Mouse (Mus musculus) spleen, postnatal 14 days (tissue): Measurements from ENCODE around the gene Zfp61.

Source experiments
- DNase-seq, 2 experiments: peaks; one replicate each; pipeline ENCODE4 v3.0.0; 2021 to 2022; ENCODE audit warnings: low spot score in 2 of 2

The Zfp61 gene

DNA sequence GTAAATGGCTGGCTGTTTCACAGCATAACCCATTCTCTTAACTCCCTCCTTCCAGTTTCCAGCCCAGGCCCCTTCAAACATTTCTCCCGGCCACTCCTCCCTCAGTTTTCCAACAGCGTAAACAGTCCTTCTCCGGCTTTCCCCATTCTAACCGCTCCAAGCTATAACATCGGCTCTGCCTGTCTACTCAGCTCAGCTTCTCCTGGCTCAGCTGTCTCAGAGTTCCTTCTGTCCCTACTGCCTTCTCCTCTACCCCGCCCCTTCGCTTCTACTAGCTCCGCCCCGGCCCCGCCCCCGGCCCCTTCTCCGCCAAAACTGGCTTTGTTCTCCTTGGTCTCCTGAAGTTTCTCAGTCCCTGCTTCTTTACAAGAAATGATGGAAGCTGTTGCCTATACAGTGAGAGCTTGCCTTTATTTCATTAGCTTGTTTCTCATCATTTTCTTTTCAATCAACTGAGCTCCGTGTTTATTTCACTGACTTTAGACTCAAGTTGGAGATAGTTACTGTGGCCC lies at the start of gene Zfp61:
Gene Zfp61, minus strand, starts transcription at position 462 of the 512 bp plus-strand sequence.
- DNase-seq: no peak

DNA sequence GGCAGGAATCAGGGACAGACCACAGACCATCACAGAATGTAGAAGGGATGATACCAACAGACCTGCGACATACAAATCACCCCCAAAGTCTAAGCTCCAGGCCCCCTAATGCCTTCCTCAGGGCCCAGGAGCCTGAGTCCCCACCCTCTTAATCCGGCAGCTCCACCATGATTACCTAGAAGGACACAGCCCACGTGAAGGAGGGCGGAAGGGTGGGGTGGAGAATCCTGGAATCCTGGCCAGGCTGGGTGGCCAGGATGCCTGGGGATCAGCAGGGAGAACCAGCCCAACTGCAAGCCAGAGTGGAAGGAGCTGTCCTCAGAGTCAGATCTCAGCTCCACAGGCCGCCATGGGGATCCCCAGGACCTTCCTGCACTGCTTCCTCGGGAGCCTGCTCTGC lies 47.9 kb upstream of the Zfp61 start, which contains the start of gene Lypd5:
Gene Lypd5, plus strand, starts transcription at position 301 of the 400 bp plus-strand sequence.
- no peak for DNase-seq

DNA sequence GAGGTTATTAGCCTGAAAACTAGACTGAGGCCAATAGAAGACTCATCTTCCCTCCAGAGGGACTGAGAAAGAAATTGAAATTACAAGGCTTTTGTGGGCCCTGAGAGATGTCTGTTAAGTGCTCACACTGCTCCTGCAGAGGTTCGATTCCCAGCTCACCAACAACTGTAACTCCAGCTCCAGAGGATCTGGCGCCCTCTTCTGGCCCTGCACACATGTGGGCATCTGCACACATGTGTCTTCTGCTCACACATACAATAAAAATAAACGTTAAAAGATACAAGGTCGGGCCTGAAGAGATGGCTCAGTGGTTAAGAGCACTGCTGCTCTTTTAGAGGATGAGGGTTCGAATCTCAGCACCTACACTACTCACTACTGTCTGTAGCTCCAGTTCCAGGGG lies 45.4 kb upstream of the Zfp61 start:
- no peak for DNase-seq

DNA sequence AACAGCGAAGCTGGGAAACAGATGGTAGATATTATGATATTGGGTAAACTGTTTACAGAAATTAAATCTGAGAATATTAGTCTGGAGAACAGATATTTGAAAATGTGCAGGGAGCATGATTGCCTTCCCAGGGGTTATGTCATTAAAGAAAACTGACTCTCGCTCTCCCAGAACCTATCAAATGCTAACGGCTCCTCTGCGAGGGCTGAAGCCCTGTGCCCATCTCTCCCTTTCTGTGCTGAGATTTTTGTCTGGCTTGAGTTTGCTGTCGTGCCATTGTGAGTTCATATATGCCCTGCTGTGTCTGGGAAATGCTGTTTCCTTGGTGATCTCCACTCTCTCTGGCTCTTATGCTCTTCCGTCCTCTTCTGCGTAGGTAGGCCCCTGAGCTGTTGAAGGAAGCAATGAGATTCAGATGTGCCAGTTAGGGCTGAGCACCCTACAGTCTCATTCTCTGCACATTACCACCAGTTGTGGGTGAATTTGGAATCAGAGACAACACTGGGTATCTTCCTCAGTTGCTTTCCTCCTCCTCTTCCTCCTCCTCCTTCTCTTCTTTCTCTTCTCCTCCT lies 42.8 kb upstream of the Zfp61 start:
- no peak for DNase-seq

DNA sequence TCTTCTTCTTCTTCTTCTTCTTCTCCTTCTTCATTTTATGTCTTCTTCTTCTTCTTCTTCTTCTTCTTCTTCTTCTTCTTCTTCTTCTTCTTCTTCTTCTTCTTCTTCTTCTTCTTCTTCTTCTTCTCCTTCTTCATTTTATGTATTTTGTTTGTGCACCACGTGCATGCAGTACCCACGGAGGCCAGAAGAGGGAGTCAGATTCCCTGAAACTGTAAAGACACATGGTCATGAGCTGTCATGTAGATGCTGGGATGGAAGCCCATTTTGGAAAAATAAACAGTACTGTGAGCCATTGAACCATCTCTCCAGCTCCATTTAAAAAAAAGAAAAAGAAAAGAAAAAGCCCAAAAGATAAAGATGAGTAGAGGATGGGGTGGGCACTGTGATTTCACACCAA lies 37.2 kb upstream of the Zfp61 start:
- no peak for DNase-seq

DNA sequence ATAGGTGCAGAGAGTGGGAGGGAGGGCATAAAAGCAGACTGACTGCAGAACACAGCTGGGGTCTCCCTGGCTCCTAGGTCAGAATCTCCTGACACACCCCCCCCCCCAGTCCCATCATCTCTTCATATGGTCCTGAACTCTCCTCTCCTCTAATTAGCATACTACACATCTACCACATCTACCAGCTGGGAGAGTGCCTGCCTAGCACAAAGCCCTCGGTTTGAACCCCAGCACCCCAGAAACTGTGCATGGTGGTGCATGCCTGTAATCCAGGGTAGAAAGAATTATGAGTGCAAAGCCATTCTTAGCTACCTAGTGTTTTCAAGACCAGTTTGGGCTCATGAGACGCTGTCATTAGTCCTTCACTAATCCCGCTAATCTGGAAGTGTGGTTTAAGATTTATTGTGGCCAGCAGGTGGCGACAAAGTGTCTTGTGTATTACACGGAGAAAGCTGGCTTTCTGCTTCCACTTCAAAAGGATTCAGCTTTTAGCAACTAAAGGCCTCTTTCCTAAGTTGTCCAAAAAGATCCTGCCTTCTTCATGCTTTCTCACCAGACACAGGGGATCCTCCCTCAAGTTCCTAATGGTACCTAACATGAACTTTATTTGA lies 34.8 kb upstream of the Zfp61 start:
- DNase-seq: peak; percentile 25 to 76

DNA sequence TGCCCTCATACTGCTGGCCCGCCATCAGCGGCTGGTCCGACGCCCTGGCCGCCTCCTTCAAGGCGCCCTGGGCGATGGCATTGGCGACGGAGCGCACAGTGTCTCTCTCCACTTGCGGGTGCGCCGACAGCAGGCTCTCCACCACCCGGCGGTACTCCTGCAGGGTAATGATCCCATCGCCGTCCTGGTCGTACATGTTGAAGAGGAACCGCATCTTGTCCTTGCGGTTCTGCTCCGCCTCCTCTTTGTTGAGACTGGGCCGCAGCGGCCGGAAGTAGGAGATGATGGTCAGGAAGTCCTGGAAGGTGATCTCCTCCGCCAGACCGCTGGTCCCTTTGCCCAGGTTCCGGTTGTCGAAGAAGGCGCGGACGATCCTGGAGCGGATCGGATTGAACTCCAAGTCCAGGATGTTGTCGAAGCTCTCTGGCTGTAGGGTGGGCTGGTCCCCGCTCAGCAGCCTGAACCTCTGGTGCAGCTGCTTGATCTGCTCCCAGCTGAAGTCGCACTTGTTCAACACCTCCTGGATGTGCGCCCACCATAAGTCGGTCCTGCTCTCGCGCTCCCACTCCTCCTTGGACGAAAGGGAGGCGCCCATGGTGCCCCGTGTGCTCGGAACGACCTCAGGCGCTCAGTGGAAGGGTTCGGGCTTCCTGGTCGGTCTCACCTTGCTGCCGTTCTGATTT lies 32.4 kb upstream of the Zfp61 start, which contains the start of gene Tescl:
Gene Tescl, minus strand, starts transcription at position 633 of the 683 bp plus-strand sequence.
- DNase-seq: no peak

DNA sequence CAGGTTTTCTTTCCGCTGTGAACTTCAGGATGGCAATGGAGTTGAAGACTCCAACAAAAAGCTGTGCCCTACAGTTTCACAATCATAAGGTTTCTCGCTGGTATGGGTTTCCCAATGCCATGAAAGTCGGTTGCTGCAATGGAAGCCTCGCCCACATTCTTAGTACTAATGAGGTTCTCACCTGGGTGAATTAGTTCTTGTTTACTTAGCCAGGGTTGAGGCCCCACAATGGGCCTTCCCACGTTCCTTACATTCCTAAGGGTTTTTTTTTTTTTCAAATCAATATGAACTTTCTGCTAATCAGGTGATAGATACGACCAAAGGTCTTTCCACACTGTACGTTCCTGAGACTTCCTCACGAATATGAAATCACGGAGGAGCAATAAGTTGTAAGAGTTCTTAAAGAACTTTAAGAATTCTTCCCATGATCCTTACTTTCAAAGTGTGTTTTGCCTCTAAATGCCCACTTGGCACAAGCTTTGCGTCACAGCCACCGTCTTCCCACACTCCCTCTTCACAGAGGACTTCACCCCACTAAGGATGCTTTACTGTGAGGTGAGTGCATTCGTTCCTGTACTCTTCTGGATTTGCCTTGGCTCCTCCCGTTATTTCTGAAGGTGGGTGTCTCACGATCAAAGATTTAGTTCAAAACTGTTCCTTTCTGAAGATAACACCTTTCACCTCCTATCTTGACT lies 26.4 kb upstream of the Zfp61 start:
- no peak for DNase-seq

DNA sequence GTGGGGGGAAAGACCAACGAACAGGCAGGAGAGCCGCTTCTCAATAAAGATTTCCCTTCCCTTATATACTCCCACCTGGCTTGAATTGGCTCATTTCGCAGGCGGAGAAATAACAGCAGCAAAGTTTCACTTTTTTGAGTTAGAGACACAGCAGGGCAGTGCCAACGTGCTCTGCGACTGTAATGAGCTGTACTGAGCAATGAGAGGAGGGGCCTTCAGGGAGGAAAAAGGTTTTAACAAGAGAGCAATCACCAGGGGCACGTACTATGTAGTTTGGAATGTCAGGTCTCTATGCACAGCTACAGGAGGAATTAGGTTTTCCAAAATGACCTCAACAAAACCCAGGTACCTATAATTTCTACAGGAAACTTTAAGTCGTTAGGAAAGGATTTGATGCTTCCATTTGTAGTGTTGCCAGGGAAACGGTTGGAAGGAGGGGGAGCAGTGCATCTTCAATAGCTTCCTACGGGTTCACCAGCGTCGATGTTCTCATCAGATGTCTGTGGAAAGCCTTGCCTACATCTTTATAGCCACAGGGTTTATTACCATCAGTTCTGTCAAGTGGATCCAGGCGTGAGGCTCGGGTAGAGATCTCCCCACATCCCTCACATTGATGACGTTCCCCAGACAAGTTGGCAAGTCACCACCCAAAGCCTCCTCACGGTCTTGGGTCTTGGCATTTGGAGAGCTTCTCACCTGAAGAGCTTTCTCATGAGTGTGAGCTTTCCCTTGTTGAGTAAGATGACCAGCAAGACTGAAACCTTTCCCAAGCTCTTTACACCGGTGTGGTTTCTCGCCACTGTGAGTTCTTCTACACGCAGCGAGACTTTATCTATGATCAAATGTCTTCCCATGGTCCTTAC lies 25.5 kb upstream of the Zfp61 start:
- DNase-seq: no peak

DNA sequence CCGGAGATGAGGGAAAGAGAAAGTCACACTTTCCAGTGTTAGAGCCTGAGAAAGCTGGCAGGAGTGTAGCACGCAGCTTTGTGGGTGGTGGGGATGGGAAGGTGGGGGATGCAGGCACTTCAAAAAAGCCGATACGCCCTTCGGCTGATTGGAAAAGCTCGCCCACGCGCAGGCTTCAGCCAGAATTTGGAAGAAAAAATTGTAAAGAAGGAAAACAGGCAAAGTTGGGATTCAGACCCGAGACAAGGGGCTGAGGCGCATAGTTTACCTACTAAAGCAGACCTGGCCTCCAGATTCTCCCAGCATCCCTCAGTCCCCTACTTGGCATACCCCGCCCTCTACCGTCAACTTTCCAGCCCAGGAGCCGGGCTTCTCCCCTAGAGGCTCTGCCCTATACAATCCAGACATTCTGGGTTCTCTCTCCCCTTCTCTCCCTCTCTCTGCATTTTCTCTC lies 24.7 kb upstream of the Zfp61 start:
- DNase-seq: no peak

DNA sequence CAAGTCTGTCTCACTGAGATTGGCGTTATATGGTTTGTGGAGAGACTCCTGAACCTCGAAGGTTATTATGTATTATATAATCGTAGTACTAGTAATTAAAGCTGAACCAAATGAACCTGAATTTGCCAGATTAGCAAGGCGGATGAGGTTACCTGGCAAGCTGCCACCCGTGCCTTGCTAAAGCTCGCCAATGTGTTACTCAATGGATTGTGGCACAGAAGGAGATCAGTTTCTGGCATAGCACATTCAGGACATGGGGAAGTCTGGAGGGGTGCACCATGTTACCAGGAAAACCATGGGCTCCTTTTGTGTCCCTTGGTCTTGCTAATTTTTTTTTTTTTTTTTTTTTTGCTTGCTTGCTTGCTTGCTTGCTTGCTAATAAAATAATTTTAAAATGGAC lies 24.2 kb upstream of the Zfp61 start:
- no peak for DNase-seq

DNA sequence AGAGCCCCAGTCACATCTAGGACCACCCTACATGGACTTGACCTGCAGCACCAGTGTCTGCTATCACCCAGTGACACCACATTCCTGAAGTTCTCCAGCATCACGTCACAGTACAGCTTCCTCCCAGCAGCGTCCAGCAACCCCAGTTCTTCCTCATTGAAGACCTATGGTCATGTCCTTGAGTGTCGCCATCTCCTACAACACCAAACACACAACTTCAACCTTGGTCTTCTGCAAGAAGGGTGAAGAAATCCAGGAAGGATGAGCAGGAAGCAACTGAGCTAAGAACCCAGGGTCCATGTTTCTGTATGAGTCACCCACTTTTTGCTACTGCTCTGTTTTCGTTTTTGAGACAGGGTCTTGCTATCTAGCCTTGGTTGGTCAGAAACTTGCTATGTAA lies 21.6 kb upstream of the Zfp61 start:
- no peak for DNase-seq

DNA sequence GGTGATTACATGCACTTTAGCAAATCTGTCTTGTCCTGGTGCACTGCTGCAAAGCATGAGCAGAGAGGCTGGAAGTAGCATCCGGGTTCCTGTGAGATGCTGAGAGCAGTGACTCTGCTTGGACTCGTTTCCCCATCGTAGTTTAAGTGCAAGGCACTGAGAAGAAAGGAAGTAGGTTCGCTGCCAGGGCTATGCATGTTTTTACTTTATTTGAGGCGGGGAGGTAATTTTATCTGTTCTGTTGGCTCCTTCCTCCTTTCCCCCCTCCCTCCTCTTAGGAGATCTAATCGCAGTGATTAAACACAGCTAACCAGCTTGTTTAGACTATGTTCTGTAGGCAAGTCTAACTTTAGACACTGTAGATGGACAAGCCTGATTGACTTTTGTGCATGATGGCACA lies 17.9 kb upstream of the Zfp61 start:
- DNase-seq: no peak

DNA sequence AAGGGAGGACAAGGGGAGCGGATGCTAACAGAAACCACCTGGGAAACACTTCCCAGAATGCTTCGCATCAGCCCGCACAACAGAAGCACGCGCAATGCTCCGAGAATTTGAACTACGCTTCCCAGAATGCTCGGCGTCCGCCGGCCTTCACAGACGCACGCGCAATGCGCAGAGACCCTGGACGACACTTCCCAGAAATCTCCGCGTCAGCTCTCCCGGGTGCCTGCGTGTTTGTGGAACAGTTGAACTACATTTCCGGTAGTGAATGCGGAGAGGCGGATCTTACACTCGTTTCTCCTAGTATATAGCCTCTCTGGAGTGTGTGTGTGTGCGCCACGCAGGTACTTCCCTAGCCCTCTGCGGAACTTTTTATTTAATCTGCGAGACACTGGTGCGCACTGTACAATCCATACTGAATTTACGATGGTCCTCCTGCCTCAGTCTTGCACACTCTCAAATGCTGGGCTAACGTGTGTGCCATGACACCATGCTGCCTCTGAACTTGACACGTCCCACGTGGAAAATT lies 15.6 kb upstream of the Zfp61 start, which contains the start of gene Zfp94:
Gene Zfp94, minus strand, starts transcription at position 100 of the 526 bp plus-strand sequence.
- peak; percentile 79 to 86 for DNase-seq

DNA sequence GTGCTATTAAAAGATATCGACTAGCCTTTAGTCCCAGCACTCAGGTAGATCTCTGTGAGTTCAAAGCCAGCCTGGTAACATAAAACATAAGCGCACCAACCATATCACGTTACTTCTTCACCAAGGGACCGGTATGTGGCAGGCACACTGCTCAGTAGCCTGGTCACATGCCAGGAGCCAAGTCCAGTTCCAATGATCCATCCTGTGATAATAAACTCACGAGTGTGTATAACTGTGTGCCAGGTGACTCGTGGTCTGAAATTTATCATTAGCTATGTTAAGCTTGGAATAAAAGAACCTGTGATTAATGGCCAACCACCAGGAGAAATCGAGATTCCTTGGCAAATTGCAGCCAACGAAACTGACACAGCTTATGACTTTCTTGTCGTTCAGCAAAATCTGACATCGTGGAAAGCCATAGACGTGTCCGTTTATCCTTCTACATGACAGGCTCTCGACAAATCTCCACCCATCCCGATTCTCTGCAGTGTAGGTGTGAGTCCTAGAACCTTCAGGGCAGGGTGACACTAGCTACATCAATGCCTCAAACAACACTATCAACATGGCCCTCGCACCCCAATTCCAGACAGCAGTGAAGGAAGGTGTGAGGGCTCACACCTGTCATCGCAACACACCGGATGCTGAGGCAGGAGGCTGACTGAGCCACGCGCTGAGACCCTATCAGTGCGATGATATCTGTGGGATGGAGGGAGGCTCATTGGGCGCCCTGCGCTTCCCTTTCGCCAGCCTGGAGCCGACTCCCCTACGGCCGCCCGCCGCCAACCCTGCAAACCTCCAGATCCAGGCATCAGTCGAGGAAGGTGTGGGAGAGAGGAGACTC lies 14.9 kb upstream of the Zfp61 start:
- DNase-seq: no peak

DNA sequence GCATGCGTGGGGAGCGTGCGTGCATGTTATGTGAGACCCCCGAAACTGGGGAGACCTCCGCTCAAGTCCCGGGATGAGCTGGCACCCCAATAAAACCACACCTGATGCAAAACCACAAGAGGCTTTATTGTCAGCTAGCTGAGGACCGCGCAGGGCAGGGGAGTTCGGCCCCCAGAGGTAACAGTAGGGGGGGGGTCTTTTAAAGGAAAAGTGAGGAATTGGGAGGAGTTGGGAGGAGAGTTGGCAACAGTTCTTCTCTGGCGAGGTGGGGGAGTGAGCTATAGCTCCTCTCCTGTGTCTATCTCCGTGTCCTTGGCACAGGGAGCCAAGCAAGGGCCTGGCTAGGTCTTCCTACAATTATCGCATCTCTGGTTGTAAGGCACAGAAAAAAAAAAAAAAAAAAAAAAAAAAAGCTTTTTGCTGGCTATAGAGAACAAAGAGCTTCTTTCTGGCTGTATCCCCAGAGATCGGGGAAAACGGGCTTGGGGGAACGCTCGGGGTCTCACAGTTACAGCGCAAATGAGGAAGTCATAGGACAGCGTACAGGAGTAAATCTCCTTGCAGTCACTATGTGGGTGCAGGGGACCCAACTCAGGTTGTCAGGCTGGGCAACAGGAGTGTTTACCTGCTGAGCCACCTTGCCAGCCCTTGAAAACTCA lies 1.1 kb downstream of the Zfp61 start:
- no peak for DNase-seq

DNA sequence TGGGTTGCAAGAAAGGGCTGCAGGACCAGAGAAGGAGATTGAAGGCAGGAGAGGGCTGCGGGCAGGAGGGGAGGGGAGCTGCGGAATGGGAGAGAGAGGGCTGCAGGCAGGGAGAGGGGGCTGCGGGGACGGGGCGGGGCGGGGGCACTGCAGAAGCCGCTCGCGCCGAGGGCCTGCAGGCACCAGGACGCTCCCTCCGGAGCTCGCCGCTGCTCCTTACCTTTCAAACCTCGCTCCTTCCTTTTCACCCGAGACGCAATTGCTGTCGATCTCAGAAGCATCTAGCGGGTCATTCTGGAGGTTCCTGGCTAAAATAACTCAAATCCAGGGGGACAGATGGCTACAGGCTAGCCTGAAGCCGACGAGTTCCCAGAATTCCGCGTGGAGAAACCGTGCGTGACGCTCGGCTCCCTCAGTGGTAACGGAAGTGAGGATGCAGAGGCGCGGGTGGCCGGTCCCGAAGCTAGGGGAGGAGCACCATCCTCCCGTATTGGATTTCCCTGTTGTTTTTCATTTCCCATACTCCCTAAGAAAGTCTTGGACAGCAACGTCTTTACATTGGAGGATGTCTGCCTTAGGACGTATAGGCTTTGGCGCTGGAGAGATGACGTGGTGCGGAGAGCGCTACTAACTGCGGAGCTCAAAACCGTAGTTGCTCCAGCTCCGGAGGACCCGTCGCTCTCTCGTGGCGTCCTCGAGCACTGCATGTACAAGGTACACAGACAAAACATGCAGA lies 1.9 kb downstream of the Zfp61 start:
- peak; percentile 33 to 60 for DNase-seq

DNA sequence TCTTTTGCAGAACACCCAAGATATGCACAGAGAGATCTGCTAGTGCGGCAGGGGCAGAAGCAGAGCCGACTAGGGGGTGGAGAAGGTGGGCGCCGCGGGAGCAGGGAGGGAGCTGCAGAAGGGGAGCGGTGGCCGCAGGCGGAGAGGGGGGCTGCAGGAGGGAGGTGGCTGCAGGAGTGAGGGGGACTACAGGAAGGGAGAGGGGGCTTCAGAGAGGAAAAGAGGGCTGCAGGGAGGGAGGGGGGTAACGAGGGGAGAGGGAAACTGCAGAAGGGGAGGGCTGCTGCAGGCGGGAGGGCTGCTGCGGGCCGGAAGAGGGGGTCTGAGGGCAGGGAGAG lies 2.4 kb downstream of the Zfp61 start:
- DNase-seq: no peak
